Mouse (Mus musculus): Measurements from ENCODE around the gene Pemt. TPM values are rescaled to one million over a fixed set of nuclear protein-coding genes. Genes with fewer than 3 reads are reported as not detected.
"Not testable (repeated sequence)": the region's sequence is repeated elsewhere in the genome, so short reads cannot be mapped to it uniquely, and the experiment has no call there.

Gene Pemt
- total RNA-seq, 2 experiments from 2014 or later = 3.8 to 6.6 TPM

DNA sequence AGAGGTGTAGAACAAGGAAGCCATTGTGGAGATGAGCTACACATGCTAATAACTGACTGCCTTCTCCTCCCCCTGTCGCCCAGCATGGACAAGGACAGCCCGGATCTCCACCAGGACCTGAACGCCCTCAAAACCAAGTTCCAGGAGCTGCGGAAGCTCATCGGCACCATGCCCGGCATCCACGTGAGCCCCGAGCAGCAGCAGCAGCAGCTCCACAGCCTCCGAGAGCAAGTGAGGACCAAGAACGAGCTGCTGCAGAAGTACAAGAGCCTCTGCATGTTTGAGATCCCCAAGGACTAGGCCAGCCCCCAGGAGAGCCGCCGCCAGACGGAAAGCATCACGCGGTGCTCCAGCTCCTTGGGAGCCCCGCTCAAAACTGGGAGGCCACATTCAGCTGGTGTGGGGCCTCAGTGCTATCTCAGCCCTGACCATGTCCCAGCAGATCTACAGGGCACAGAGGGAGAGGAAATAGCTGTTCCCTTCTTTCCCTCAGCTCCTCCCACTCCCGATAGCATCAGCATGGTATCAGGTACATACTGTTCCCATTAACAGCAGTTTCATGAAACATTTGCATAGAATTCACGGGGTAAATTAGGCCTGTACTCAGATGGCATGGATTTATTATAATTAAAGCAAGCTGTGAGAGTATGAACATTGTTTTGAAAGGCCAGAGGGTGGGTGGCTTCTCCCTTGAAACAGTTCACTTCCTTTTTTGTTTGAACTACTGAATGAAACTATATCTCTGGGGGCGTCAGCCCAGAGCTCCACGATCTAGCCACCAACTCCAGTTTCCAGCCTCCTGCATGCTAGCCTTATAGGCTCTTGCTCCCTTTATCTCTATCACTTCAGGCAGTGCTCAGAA lies 85.6 kb downstream of the Pemt start:
- ATAC-seq (replicated peaks; ENCODE audit: low FRiP score, poor library complexity, severe bottlenecking) = no peak

- no peak for ATAC-seq (replicated peaks; ENCODE audit: low FRiP score, poor library complexity, severe bottlenecking)
These were observed 86.8 kb downstream of the Pemt start for GRCm38 (mm10) chr11:59959453-59959852.

DNA sequence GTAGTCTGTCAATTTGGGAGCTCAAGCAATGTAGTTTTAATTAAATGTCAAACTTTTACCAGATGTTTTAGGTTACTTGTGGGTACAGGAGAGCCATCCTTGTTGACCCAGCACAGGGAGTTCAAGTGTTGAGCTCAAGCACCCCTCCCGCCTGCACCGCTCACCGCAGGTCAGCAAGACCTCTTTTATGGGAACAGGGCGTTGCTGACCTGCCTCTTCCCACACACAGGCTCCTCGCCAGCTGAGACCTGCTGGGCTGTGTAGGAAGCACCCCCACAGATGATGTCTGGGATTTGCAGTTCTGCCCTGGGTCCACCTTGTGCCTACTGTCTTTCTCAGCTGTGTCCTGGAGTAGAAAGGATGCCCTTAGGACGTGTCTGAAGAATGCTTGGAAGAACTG lies 89.5 kb downstream of the Pemt start:
- no peak for ATAC-seq (replicated peaks; ENCODE audit: low FRiP score, poor library complexity, severe bottlenecking)

DNA sequence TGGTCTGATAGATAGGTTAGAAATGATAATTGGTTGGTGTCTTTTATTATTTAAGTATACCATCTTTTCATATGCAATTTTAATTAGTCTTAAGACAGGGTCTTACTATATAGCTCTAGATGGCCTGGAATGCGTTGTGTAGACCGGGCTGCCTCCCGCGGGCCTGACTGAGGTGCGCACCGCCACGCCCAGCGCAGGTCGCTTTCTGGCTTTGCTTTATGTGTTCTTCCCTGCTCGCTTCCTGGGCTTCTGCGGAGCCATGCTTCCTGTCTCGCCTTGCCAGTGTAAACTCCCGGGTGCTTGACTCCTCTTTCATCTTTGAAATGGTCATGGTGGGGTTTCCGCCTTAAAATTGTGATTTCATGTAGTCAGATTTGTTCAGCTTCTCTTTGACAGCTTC lies 93.4 kb downstream of the Pemt start:
- ATAC-seq (replicated peaks; ENCODE audit: low FRiP score, poor library complexity, severe bottlenecking) = no peak

GRCm38 (mm10) chr11:59948401-59948767 lies 97.9 kb downstream of the Pemt start:
- peak; percentile 55 for ATAC-seq (replicated peaks; ENCODE audit: low FRiP score, poor library complexity, severe bottlenecking)

DNA sequence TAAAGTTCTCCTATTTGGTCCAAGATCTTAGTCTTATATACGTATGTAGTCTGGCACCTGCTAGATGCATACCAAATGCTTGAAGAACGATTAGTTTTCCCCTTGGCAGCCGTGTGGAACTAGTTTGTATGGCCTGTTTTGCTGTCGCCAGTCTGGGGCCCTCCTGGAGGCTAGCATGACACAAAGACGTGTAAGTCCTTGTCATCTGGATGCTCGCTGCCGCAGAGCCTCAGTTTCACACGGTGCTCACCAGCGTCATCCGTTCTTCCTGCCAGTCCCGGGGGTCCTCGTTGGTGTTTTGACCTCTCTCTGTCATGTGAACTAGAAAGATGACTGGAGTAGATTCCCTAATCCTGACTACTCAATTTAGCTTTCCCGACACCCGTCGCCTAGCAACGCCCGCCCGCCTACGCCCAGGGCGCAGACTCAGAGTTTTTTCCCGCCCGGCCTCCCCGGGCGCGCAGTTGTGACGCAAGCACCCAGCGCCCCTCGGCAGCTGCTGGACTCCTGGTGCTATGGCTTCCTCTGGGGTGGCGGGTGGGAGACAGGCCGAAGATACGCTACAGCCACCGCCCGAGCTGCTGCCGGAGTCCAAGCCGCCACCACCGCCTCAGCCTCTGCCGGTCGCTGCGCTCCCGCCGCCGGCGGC lies 98.4 kb downstream of the Pemt start, which contains the start of gene Med9:
TSS of gene Med9 (plus strand) at position 455 of the 649 bp plus-strand sequence.
- ATAC-seq (replicated peaks; ENCODE audit: low FRiP score, poor library complexity, severe bottlenecking) = peak; percentile 94

- ATAC-seq (replicated peaks; ENCODE audit: low FRiP score, poor library complexity, severe bottlenecking) = not testable (repeated sequence)
These were observed 101.4 kb downstream of the Pemt start for GRCm38 (mm10) chr11:59944855-59945254.

DNA sequence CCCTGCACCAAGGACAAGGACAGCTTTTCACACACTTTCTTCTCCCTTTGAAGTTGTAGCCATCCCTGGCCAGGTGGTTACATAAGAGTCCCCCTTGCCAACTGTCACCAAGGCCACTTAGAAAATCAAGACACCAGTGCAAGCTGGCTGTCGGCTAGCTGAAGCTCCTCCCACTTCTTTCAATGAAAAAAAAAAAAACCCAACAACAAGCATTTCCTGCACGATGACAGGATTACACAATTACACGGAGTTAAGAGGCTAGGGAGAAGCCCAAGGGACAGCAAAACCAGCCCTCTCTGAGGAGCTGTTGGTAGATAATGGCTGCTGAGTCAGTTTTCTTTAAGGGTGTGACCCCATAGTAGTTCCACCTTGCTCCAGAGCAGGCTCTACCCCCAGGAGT lies 104.9 kb downstream of the Pemt start:
- ATAC-seq (replicated peaks; ENCODE audit: low FRiP score, poor library complexity, severe bottlenecking) = peak; percentile 83

GRCm38 (mm10) chr11:59940645-59941044 lies 105.6 kb downstream of the Pemt start:
- no peak for ATAC-seq (replicated peaks; ENCODE audit: low FRiP score, poor library complexity, severe bottlenecking)

DNA sequence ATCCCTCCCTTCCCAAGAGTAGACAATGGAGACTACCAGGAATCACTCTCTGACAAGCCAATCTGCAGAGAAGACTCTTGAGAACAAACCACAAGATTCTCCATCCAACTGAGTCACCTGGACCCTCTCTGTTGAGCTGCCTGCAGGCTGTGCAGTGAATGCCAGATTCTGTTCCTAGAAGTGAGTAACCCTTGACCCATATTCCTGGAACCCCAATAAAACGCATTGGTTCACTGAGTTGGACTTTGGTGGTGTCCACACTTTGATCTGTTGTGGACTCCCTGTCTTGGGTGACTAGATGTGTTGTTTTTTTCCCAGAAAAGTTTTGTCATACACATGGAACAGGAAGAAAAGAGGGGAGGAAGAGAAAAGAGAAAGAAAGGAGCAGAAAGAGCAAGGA lies 106.5 kb downstream of the Pemt start:
- ATAC-seq (replicated peaks; ENCODE audit: low FRiP score, poor library complexity, severe bottlenecking) = no peak

GRCm38 (mm10) chr11:59937615-59938014 lies 108.7 kb downstream of the Pemt start:
- no peak for ATAC-seq (replicated peaks; ENCODE audit: low FRiP score, poor library complexity, severe bottlenecking)

- ATAC-seq (replicated peaks; ENCODE audit: low FRiP score, poor library complexity, severe bottlenecking) = no peak
These were observed 109.3 kb downstream of the Pemt start for GRCm38 (mm10) chr11:59937023-59937422.

DNA sequence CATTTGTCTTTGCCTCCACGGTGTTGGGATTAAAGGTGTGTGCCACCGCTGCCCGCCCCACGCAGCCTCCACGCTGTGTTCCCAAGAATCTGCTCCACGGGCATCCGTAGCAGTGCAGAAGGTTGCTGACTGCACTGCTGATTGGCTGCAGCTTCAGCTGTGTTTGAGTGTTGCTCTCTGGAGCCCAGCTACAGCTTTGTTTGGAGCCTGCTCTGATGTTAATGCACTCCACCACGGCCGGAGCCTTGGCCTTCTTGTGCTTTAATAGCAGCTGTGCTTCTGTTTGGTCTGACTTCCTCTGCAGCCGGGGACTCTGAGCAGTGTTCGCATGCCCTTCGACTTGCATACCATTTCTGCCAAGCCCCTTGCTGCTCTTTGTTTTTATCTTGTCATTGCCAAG lies 112.3 kb downstream of the Pemt start:
- ATAC-seq (replicated peaks; ENCODE audit: low FRiP score, poor library complexity, severe bottlenecking) = no peak

GRCm38 (mm10) chr11:59932560-59933337 lies 113.5 kb downstream of the Pemt start:
- ATAC-seq (replicated peaks; ENCODE audit: low FRiP score, poor library complexity, severe bottlenecking) = no peak

GRCm38 (mm10) chr11:59930031-59930430 lies 116.3 kb downstream of the Pemt start:
- no peak for ATAC-seq (replicated peaks; ENCODE audit: low FRiP score, poor library complexity, severe bottlenecking)

GRCm38 (mm10) chr11:59921265-59921664 lies 125.0 kb downstream of the Pemt start:
- ATAC-seq (replicated peaks; ENCODE audit: low FRiP score, poor library complexity, severe bottlenecking) = peak; percentile 64

Other genes with a start within 250 kb of the Pemt start
- 4.8 and 17.5 TPM in 2 replicates for gene Flcn, start 236.5 kb downstream of the Pemt start, total RNA-seq (2015; ENCODE audit: low replicate concordance)
- 8.6 and 10.7 TPM in 2 replicates for gene Flcn, start 236.5 kb downstream of the Pemt start, total RNA-seq (2017; ENCODE audit: low replicate concordance)
- 0.38 and 1.0 TPM in 2 replicates for gene Nt5m, start 207.0 kb downstream of the Pemt start, total RNA-seq (2015; ENCODE audit: low replicate concordance)
- gene Nt5m, start 207.0 kb downstream of the Pemt start, total RNA-seq (2017; ENCODE audit: low replicate concordance) = 2.0 TPM in 1 of 2 replicates, not detected in the other
- gene Cops3, start 206.7 kb downstream of the Pemt start, total RNA-seq (2015; ENCODE audit: low replicate concordance) = 57.3 and 117 TPM in 2 replicates
- gene Cops3, start 206.7 kb downstream of the Pemt start, total RNA-seq (2017; ENCODE audit: low replicate concordance) = 31.9 and 41.4 TPM in 2 replicates
- gene Med9, start 98.3 kb downstream of the Pemt start, total RNA-seq (2015; ENCODE audit: low replicate concordance) = 2.9 and 3.3 TPM in 2 replicates
- gene Med9, start 98.3 kb downstream of the Pemt start, total RNA-seq (2017; ENCODE audit: low replicate concordance) = 3.9 and 8.9 TPM in 2 replicates
- not detected in 2 replicates for gene Rasd1, start 81.5 kb downstream of the Pemt start, total RNA-seq (2015; ENCODE audit: low replicate concordance)
- gene Rasd1, start 81.5 kb downstream of the Pemt start, total RNA-seq (2017; ENCODE audit: low replicate concordance) = not detected in 2 replicates
- gene Rai1, start 58.5 kb upstream of the Pemt start, total RNA-seq (2015; ENCODE audit: low replicate concordance) = 4.0 and 6.3 TPM in 2 replicates
- 1.3 and 1.5 TPM in 2 replicates for gene Rai1, start 58.5 kb upstream of the Pemt start, total RNA-seq (2017; ENCODE audit: low replicate concordance)
- 1.3 and 13.0 TPM in 2 replicates for gene Srebf1, start 176.1 kb upstream of the Pemt start, total RNA-seq (2015; ENCODE audit: low replicate concordance)
- gene Srebf1, start 176.1 kb upstream of the Pemt start, total RNA-seq (2017; ENCODE audit: low replicate concordance) = 4.6 and 12.2 TPM in 2 replicates

Measured in erythroblast, adult 5-6 weeks (primary cell).